Mouse (Mus musculus) urinary bladder, postnatal 36 days (tissue): ENCODE data around the gene Cacna2d3.
A peak's percentile ranks its signal among the peaks of the same experiment; 100 is the strongest.

Experiments used
- DNase-seq, 2 experiments: peaks; one replicate each; pipeline ENCODE4 v3.0.0; 2022; ENCODE audit warnings: low spot score in 2 of 2, mixed read lengths in 1 of 2

Cacna2d3 gene

DNA sequence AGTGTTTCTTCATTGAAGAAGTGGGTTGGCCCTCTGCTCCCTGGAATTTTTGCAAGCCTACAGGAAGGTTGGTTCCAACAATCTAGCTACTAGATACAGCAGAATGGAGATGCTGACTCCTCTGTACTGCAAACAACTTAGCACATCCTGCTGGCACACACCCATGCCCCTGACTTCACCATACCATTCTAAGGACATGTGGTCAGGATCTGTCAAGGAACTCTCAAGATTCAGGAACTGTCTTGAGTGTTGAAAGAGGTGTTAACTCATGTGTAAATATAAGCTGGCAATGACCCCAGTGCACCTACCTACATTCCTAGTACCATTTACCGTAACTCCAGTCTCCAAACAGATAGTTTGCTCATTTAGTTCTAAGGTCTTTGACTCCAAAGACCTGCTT is 461.0 kb downstream of the Cacna2d3 start:
- no peak for DNase-seq

GRCm38 (mm10) chr14:29243516-29243915 is 478.1 kb downstream of the Cacna2d3 start:
- no peak for DNase-seq

DNA sequence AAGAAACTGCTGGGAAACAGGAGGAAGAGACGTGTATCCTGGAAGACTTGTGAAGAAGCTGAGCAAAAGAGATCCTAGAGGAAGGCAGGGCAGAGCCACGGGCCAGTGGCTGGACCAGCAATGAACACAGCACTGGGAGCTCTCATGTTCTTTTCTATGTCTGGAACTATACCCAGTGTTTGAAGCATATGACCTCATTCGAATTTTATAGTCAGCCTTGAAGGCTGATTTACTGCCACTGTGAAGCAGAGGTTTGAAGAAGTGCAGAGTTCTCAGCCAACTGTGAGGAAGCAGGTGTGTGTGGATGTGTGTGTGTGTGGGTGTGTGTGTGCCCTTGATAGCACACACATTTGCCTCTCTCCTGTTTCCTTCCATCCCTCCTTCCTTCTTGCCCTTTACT is 483.2 kb downstream of the Cacna2d3 start:
- DNase-seq, result no peak

DNA sequence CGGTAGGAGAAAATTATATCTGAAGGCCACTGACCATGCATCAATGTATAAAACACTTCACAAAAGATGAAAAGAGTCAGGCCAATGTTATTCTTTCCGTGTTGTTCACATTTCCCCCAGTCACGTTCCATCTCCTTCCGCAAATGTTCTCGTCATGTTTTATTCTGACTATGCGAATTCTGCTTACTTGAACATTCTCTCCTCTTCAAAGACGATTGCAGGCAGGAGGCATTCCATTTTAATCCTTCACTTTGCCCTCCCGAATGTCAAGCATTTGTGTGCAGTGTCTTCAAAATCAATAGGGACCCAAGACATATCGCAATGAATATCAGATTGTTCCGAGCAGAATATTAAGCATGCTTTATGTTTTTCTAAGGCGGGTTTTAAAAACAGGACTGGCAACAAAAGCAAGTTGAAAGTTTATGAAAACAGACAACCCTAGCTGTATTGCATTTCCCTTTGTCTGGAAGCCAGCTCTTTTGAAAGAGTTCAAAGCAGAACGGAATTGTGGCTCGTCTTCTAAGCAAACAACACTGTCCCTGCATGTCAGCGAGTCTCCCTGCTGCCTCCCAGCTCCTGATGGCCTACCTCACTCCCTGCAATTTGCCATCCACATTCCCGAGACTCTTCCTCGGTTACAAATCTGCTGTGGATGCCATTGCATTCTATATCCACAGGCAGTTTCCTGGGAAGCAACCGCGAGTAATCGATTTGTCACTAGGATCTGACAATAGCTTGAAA is 492.5 kb downstream of the Cacna2d3 start:
- DNase-seq, result peak in 1 of 2 experiments; percentile 1

DNA sequence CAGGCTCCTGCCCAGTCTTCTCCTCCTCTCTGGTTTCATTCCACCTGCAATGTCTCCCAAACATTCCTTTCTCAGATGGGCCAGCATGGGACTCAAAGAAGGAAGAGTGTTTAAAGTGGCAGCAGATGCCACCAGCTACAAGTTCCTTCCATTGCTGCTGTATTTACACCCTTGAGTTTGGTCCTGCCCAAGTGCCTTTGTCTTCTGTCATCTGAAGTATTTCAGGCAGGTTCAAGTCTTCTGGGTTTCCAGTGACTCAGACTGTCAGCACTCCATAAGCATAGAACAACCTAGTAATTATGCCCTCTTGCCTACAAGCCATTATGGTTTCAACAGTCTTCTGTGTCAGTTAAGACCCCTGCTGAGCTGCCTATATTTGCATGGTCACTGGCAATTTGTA is 493.2 kb downstream of the Cacna2d3 start:
- no peak for DNase-seq

- DNase-seq, result no peak
Measured at GRCm38 (mm10) chr14:29227959-29228358, 493.7 kb downstream of the Cacna2d3 start.

- DNase-seq, result no peak
Measured at GRCm38 (mm10) chr14:29225754-29226365, 495.8 kb downstream of the Cacna2d3 start.

- DNase-seq, result no peak
Measured at GRCm38 (mm10) chr14:29223012-29223411, 498.7 kb downstream of the Cacna2d3 start.

DNA sequence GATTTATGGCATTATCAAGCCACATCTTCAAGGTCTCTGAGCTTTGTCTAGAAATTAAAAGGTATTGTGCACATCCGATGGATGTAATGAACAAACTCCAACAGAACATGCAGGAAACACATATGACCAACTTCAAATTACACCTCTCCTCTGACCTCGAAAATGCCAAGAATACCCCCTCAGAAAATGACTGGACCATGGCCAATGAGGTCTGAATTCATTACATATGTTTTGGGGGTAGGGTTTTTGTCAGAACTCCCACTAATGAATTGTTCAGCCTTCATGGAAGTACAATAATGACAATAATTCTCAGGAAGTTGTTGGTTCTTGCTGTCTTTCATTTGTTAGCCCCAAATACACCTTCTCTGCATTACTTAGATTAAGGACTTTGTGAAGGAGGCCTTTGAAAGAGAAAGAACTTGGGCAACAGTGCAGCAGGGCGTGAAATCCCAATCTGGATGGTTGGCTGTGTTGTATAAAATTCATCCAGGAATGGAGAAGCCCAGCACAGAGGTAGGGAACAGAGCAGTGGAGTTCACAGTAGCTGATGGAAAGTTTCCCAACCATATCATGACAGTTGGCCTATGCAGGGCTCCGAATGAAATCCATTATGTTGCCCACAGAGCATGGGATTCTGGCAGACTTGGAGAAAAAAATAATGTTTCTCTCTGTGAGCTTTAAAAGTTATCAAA is 499.3 kb downstream of the Cacna2d3 start:
- no peak for DNase-seq

- no peak for DNase-seq
Measured at GRCm38 (mm10) chr14:29216106-29216505, 505.6 kb downstream of the Cacna2d3 start.

- no peak for DNase-seq
Measured at GRCm38 (mm10) chr14:29204967-29205268, 516.7 kb downstream of the Cacna2d3 start.

DNA sequence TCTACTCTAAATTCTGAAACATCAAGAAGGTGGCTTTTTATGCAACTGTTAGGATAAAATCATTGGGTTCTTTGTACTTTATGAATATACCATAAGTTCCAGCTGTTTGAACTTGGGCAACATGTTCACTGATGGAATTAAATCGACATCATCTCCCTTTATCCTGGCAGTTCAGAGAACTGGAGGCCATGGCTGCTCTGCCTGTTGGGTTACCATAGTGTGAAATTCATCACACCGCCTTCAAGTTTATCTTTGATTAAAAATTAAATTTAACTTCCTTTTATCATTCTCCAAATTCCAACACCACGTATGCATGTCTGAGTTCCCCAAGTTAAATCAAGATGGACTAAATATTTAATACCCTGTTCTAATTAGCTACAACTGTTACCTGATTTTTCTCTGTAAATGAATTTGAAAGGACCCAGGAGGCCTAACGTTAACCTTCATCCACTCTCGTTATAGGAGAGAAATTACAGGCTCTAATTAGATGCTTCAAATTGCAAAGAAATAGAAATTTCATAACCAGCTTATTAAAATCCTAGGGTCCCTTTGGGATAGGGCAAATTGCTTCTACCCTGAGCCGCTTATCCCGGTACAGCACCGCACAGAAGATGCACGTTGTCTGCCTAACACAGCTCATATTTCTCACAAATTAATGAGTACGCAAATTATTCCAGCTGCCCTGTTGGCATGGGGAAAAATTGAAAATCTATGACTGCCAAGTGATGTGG is 517.3 kb downstream of the Cacna2d3 start:
- no peak for DNase-seq

GRCm38 (mm10) chr14:29196171-29196570 is 525.5 kb downstream of the Cacna2d3 start:
- DNase-seq, result no peak

- no peak for DNase-seq
Measured at GRCm38 (mm10) chr14:29191426-29191825, 530.2 kb downstream of the Cacna2d3 start.

- DNase-seq, result no peak
Measured at GRCm38 (mm10) chr14:29183730-29184129, 537.9 kb downstream of the Cacna2d3 start.

GRCm38 (mm10) chr14:29179397-29179888 is 542.2 kb downstream of the Cacna2d3 start:
- DNase-seq, result no peak

DNA sequence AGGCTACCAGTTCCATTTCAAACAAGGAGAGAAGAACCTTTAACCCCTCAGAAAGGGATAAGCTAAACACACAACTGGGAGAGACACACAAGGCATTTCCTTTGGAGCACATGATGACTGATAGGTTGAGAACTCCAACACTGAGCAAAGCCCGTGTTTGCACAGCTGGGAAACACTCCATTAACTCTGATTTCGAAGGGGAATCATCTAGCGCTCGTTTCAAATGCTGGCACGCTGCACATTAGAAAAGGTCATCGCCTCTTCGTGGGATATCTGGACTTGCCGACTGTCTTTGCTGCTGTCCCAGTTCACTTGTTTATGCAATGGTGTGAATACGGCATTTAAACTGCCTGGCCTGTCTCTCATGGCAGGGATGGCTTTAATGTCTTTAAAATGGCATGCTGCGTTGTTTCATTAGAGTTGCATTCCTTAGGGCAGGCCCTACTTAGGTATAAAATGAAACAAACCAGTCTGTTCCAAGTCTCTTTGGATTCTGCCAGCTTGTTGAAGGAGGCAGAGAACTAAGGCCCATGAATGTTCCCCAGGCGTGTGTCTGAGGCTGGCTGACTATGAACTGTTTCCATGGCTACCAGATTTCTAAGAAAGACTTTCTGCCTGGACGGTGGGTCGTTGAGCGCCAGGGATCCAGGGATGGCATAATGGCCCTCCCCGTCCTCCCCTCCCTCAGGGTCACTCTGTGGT is 542.8 kb downstream of the Cacna2d3 start:
- DNase-seq, result no peak

- DNase-seq, result no peak
Measured at GRCm38 (mm10) chr14:29174762-29175161, 546.9 kb downstream of the Cacna2d3 start.

DNA sequence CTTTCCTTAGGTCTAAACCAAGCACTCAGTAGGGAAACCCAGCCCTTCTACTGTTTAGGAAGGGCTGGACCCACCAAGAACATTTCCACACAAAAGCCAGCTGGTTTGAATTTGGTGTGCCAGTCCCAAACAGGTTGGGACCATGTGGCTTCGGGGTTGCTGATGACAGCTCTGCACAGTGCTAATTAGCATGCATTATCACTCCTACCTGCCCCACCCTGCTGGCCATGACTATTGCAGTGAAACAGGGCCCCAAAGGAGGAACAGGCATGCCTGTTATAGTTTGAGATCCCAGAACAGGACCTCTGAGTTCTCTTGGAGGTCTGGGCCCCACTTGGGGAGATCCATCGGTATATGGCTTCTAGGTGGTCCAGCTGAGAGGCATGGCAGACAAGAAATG is 549.5 kb downstream of the Cacna2d3 start:
- no peak for DNase-seq

GRCm38 (mm10) chr14:29164653-29165030 is 557.0 kb downstream of the Cacna2d3 start:
- no peak for DNase-seq

DNA sequence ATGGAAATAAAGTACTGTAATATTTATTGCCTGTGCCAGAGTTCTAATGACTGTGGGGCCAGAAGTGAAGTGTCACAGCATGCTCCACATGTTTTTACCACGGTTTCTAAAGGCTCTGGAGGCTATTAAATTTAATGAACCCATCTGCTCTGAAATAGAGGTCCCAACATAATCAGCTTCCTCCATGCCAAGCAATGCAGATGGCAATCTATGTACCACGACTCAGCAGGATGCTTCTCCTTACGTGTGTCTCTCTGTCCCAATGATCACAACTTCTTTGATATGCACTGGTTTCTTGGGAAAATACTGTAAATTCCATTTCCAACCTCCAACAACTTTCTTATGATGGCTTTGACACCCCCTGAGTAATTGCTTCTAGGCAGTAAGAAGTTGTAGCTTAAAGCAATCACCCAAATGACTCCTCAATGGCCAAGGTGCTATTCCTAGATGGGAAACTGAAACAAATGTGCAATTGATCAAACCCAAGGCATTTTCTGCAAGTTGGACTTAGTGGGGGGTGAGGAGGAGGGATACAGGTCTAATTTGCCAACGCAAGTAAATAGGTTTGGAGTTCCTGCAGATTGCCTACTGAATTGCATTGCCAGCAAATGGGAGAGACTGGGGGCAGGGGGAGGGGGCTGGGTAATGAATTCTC is 557.5 kb downstream of the Cacna2d3 start:
- no peak for DNase-seq
